Mouse (Mus musculus): ENCODE results near the gene Rcn2. TPM values are rescaled to one million over a fixed set of nuclear protein-coding genes. Genes with fewer than 3 reads are reported as not detected.
A peak's percentile ranks its signal among the peaks of the same experiment; 100 is the strongest.

Rcn2 gene
- polyA plus RNA-seq, 1 experiment from 2014 or later = 36.6 TPM

DNA sequence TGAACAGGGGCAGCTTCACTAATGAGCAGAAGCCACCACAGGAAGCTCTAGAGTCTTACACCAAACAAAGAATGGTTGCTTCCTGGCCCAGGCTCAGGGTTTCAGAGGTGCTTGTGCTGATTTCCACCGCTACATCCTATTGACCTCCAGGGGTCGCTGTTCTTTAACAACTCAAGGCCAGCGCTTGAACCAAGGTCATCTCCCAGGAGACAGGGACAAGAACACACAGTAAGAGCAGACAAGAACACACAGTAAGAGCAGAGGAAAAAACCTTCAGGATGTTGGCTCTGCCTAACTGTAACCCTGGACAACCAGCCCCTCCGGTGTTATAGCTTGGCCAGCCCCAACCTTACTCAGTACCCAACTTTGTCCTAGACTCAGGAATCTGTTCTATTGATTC lies 33.6 kb downstream of the Rcn2 start:
- peak overlapping the region; percentile 80 for H3K27ac ChIP-seq
- WGBS (ENCODE audit: missing documents) = 6% methylated on average over 4 of the region's 4 CpGs
- H3K4me3 ChIP-seq (ENCODE audit: inconsistent target) = no peak overlapping the region
- H3K79me2 ChIP-seq (ENCODE audit: inconsistent target) = no peaks in the 10 kb centered on the region
- H3K36me3 ChIP-seq (ENCODE audit: inconsistent target) = no peaks in the 10 kb centered on the region

DNA sequence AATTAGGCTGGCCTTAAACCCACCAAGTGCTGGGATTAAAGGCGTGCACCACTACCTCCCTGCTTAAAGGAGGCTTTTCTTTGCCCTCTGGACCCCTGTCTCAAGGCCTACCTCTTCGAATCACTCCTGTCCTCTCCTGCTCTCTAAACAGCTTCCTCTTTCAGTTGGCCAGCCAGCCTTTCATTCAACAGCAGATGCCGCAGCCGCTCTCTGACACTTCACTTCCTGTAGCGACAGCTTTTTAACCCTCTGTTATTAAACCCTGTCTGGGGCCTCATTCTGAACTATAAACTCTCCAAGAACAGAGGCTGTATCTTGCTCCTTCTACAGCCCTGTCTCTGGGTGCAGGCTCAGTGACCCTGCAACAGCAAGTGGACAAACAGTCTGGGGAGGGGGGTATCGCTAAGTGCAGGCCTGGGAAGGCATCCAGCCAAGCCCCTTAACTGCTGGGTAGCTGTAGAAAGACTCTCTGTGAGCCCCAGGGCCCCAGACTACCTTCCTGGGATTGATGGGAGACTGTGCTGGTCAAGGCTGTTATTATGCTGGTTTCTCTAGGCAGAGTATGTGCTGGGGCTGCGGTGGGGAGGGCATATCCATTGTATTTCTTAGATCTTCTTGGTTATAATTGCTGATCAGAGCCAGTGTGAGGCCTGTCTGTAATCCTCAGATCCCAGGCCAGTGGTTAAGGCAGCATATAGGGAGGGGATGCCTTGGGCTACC lies 34.4 kb downstream of the Rcn2 start:
- 23% methylated on average over 6 of the region's 7 CpGs for WGBS (ENCODE audit: missing documents)
- Histone ChIP-seq H3K27ac (peak overlapping the region; percentile 80), H3K36me3 (ENCODE audit: inconsistent target) (no peaks in the 10 kb centered on the region), H3K79me2 (ENCODE audit: inconsistent target) (no peaks in the 10 kb centered on the region), H3K4me3 (ENCODE audit: inconsistent target) (no peak overlapping the region)

DNA sequence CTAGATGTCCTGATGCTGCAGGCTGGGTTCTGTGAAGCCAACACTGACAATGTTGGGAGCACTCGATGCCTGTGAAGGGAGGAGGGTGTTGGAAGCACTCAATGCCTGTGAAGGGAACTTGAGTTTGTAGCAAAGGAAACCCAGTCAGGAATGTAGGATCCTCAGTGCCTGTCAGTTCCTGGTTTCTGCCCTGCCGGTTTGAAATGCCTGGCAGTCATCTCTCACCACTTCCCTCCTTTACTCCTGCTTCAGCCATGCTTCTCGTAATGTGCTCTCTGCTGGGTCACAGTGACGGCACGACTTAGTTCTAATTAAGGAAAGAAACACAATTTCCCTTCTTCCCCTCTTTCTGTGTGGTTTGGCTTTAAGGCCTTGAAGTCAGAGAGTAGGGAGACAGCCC lies 37.9 kb downstream of the Rcn2 start:
- H3K36me3 ChIP-seq (ENCODE audit: inconsistent target) = no peaks in the 10 kb centered on the region
- H3K27ac ChIP-seq = peak overlapping the region; percentile 67
- no peaks in the 10 kb centered on the region for H3K79me2 ChIP-seq (ENCODE audit: inconsistent target)
- no peak overlapping the region for H3K4me3 ChIP-seq (ENCODE audit: inconsistent target)
- WGBS (ENCODE audit: missing documents) = 19% methylated on average over 5 of the region's 5 CpGs

DNA sequence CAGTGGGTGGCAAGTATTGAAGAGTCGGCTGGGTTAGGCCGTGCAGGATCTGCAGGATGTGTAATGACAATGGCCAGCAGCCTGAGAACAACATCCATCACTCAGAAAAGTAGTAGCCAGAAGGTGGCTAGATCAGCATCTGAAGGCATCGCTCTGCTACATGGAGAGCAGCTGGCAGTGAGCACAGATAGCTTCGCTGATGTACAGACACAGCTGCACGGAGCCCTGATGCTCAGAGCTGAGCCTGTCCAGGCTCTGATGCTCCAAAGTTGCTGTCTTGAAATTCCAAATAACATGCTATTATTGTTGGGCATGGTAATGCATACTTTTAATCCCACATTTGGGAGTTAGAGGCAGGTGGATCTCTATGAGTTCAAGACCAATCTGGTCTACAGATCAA lies 44.9 kb downstream of the Rcn2 start:
- WGBS (ENCODE audit: missing documents) = 98% methylated on average over 5 of the region's 5 CpGs
- no peak overlapping the region for H3K4me3 ChIP-seq (ENCODE audit: inconsistent target)

GRCm38 (mm10) chr9:56089778-56090520 lies 48.3 kb downstream of the Rcn2 start, which contains the start of gene Pstpip1:
Gene Pstpip1, plus strand, starts transcription at chr9:56089962.
- no peaks in the 10 kb centered on the region for H3K36me3 ChIP-seq (ENCODE audit: inconsistent target)
- peaks cover 57% of the 10 kb centered on the region for H3K79me2 ChIP-seq (ENCODE audit: inconsistent target)
- H3K4me3 ChIP-seq (ENCODE audit: inconsistent target) = peak within 1 kb of the TSS; percentile 82
- peak within 1 kb of the TSS; percentile 96 for H3K27ac ChIP-seq
- WGBS (ENCODE audit: missing documents) = 5% methylated on average over 22 of the region's 22 CpGs

More for the DNA sequence above, 44.9 kb downstream of the Rcn2 start:
- H3K27ac ChIP-seq = no peak overlapping the region
- no peaks in the 10 kb centered on the region for H3K36me3 ChIP-seq (ENCODE audit: inconsistent target)
- peaks cover 23% of the 10 kb centered on the region for H3K79me2 ChIP-seq (ENCODE audit: inconsistent target)

- Histone ChIP-seq H3K4me3 (ENCODE audit: inconsistent target) (peak overlapping the region; percentile 82), H3K36me3 (ENCODE audit: inconsistent target) (no peaks in the 10 kb centered on the region), H3K27ac (peak overlapping the region; percentile 96), H3K79me2 (ENCODE audit: inconsistent target) (peaks cover 65% of the 10 kb centered on the region)
- WGBS (ENCODE audit: missing documents) = 3% methylated on average over 5 of the region's 5 CpGs
Measured at GRCm38 (mm10) chr9:56090546-56091225, 49.0 kb downstream of the Rcn2 start.

DNA sequence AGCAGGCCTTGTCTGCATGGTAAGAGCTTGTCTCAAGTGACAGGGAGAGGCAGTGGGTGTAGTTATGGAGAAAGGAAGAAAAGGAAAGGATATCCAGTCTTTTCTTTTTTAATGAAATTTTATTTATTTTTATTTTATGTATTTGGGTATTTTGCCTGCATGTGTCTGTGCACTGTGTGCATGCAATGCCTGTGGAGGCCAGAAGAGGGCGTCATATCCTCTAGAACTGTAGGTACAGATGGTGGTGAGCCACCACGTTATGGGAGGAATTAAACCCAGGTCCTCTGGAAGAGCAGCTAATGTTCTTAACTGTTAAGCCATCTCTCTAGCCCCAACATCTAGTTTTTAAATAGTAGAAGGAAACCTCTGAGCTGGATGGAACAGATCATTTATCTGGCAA lies 50.5 kb downstream of the Rcn2 start:
- peak overlapping the region; percentile 82 for H3K4me3 ChIP-seq (ENCODE audit: inconsistent target)
- peak overlapping the region; percentile 96 for H3K27ac ChIP-seq
- no peaks in the 10 kb centered on the region; the same call in 1 of the 2 replicates for H3K36me3 ChIP-seq (ENCODE audit: inconsistent target)
- H3K79me2 ChIP-seq (ENCODE audit: inconsistent target) = peaks cover 78% of the 10 kb centered on the region
- 7% methylated on average over 2 of the region's 2 CpGs for WGBS (ENCODE audit: missing documents)

DNA sequence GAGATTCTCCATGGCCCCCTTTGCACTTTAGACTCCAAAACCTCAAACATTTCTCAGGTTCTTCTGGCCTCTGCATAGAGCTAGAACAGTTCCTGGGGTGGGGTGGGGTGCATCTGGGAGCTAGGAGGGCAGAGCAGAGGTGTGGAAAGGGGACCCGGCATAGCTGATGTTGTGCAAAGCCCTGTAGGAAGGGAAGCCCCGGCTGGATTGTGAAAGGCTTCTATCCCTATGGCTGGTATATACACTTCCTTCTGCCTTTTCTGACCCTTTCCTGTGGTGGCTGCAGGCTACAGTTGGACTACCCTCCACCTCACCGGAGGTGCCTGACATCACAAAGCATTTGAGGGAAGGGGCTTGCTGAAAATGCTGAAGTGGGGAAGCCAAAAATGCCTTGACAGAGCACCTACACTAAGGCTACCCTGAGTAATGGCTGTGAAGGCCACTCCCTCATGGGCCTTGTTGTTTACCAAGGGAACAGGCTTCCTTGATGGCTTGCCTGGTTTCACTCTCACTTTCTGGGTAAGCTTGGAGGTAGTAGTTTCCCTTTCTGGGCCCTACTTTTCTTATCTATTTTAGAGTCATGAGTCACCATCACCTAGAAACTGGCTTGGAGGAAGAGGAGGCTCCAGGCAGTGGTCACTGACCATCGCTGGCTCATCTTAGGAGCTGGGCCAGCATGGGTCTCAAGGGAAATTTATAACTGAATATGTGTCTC lies 56.1 kb downstream of the Rcn2 start:
- Histone ChIP-seq H3K79me2 (ENCODE audit: inconsistent target) (peaks cover 94% of the 10 kb centered on the region), H3K4me3 (ENCODE audit: inconsistent target) (no peak overlapping the region), H3K36me3 (ENCODE audit: inconsistent target) (no peaks in the 10 kb centered on the region; the same call in 1 of the 2 replicates), H3K27ac (peak overlapping the region; percentile 96)
- 6% methylated on average over 4 of the region's 4 CpGs for WGBS (ENCODE audit: missing documents)

DNA sequence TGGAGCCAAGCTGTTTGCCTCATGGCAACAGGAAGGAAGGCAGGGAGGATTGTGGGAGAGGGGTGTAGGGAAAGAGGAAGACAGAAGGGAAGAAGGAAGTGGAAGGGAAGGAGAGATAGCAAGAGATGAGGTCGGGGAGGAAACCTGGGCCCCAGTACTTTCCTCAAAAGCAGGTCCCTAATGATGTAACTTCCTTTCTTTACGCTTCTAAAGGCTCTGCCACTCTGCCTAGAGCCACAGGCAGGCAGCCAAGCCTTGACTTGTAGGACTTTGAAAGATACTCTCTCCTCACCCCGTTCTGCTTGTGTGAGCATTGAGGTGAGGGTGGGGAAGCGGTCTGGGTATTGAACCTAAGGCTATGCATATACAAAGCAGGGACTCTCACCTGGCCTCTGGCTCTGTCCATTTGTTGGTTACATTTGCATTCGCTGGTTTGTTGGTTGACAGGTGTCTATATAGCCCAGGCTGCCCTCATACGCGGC lies 58.4 kb downstream of the Rcn2 start:
- Histone ChIP-seq H3K27ac (peak overlapping the region; percentile 96), H3K4me3 (ENCODE audit: inconsistent target) (no peak overlapping the region), H3K79me2 (ENCODE audit: inconsistent target) (peaks cover 92% of the 10 kb centered on the region), H3K36me3 (ENCODE audit: inconsistent target) (no peaks in the 10 kb centered on the region; the same call in 1 of the 2 replicates)
- WGBS (ENCODE audit: missing documents) = 34% methylated on average over 7 of the region's 7 CpGs

GRCm38 (mm10) chr9:56101022-56101421 lies 59.4 kb downstream of the Rcn2 start:
- H3K79me2 ChIP-seq (ENCODE audit: inconsistent target) = peaks cover 92% of the 10 kb centered on the region
- 0% methylated on average over 4 of the region's 4 CpGs for WGBS (ENCODE audit: missing documents)
- no peak overlapping the region for H3K4me3 ChIP-seq (ENCODE audit: inconsistent target)
- H3K27ac ChIP-seq = peak overlapping the region; percentile 96
- no peaks in the 10 kb centered on the region; the same call in 1 of the 2 replicates for H3K36me3 ChIP-seq (ENCODE audit: inconsistent target)

DNA sequence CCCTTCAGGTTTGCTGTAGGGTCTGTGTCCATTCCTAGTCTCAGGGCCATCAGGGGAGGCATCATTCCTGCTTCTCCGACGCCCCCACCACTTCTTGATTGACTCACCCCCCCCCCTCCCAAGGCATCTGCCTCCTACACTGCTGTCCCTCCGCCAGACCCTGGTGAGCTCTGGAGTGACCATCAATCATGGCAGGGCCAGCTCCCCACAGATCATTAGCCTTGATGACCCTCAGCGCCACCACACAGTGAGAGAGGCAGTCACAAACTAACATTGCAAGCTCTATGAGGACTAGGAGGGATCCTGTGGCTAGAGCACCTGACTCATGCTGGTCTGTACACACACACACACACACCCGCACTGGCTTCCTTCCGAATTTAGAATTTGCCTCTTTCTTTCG lies 63.3 kb downstream of the Rcn2 start:
- Histone ChIP-seq H3K27ac (peak overlapping the region; percentile 96), H3K4me3 (ENCODE audit: inconsistent target) (no peak overlapping the region)
- 25% methylated on average over 7 of the region's 7 CpGs for WGBS (ENCODE audit: missing documents)

DNA sequence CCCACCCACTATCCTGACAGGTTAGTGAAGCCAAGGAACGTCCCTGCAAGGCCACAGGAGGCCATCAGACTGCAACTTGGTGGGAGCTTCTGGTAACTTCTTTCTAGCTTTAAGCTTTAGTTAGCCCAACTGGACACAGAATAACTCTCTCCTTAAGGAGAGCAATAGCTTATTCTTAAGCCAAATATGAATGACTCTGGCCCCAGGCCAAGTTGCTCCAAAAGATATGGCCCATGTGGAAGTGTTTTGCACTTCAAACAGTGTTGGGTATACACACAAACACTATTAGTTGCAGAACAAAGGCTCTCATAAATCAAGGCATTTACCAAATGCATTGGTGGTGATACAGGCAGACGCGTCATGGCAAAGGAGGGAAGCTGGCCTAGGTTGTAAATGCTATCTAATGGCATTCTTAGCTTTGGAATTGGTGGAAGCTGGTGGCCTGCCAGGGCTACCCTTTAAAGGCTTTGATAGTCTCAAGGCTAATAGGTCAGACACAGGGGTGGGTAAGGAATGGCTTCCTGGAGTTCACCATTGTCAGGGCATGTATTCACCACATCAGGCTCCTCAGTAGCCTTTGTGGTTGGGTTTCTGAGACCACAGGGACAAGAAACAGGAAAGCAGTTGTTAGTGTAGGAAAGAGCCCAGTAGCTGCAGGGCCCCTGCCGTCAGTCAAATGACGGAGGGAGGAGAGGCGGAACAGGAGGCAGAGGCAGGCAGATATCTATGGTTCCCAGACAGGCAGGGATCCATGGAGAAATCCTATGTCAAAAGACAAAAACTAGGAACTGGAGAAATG lies 64.8 kb downstream of the Rcn2 start:
- H3K79me2 ChIP-seq (ENCODE audit: inconsistent target) = peaks cover 98% of the 10 kb centered on the region
- no peaks in the 10 kb centered on the region for H3K36me3 ChIP-seq (ENCODE audit: inconsistent target)
- no peak overlapping the region for H3K4me3 ChIP-seq (ENCODE audit: inconsistent target)
- H3K27ac ChIP-seq = peak overlapping the region; percentile 96
- WGBS (ENCODE audit: missing documents) = 51% methylated on average over 6 of the region's 6 CpGs

More for the DNA sequence above, 63.3 kb downstream of the Rcn2 start:
- H3K79me2 ChIP-seq (ENCODE audit: inconsistent target) = peaks cover 98% of the 10 kb centered on the region
- H3K36me3 ChIP-seq (ENCODE audit: inconsistent target) = no peaks in the 10 kb centered on the region

DNA sequence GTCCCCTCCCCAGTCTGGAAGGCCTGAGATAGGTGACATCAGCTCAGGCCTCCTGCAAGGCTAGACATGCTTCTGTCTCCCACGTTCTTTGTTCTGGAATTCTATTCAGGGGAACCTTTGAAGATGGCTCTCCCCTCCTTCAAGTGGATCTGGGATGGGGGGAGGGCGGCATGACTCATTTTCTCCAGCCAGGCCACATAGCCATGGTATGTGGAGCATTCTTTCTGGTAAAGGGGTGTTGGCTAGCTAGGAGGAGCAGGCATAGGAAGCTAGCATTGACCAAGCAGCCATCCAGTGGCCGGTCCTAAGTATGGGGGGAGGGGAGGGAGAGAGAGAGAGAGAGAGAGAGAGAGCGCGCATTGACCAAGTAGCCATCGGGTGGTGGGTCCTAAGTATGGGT lies 65.9 kb downstream of the Rcn2 start:
- 50% methylated on average over 6 of the region's 6 CpGs for whole genome bisulfite sequencing (ENCODE audit: missing documents)
- Histone ChIP-seq H3K79me2 (ENCODE audit: inconsistent target) (peaks cover 98% of the 10 kb centered on the region), H3K27ac (peak overlapping the region; percentile 96), H3K4me3 (ENCODE audit: inconsistent target) (no peak overlapping the region), H3K36me3 (ENCODE audit: inconsistent target) (no peaks in the 10 kb centered on the region)
